Mouse (Mus musculus) neural tube, embryonic 11.5 days (tissue): ENCODE data around the gene March5. TPM values are rescaled to one million over a fixed set of nuclear protein-coding genes. Genes with fewer than 3 reads are reported as not detected.

Experiments used
- ATAC-seq: fragments of 200-750 bp; cut with Nextera tagmentation; 2 replicates; pipeline ENCODE4 v1.8.0; 2017; ENCODE audit warnings: moderate number of reproducible peaks, mild to moderate bottlenecking, moderate TSS enrichment, moderate library complexity; ENCODE audit not compliant: insufficient read depth, low FRiP score, low TSS enrichment
- DNase-seq: peaks from one replicate; pipeline ENCODE4 v3.0.0-alpha.2; 2015; ENCODE audit warnings: low spot score
- H3K27ac ChIP-seq: fragments of 300-500 bp; sonication (generic); 2 replicates; pipeline ENCODE4 v1.5.1; 2014; ENCODE audit warnings: low read depth, mild to moderate bottlenecking, low read length
- H3K27me3 ChIP-seq: fragments of 300-500 bp; sonication (generic); 2 replicates; pipeline ENCODE4 v1.6.1; 2014; ENCODE audit warnings: mild to moderate bottlenecking, low read length, mixed read lengths; ENCODE audit not compliant: control insufficient read depth, insufficient read depth
- H3K36me3 ChIP-seq: fragments of 300-500 bp; sonication (generic); 2 replicates; pipeline ENCODE4 v1.6.1; 2014; ENCODE audit warnings: mild to moderate bottlenecking, low read length, moderate library complexity, mixed read lengths; ENCODE audit not compliant: control insufficient read depth, insufficient read depth
- H3K4me1 ChIP-seq: fragments of 300-500 bp; sonication (generic); 2 replicates; pipeline ENCODE4 v1.6.1; 2014; ENCODE audit warnings: low read length, mixed read lengths; ENCODE audit not compliant: control insufficient read depth, insufficient read depth
- H3K4me2 ChIP-seq: fragments of 300-500 bp; sonication (generic); 2 replicates; pipeline ENCODE4 v1.6.1; 2014; ENCODE audit warnings: low read depth, mild to moderate bottlenecking, moderate library complexity
- H3K4me3 ChIP-seq: fragments of 300-500 bp; sonication (generic); 2 replicates; pipeline ENCODE4 v1.5.1; 2014; ENCODE audit warnings: low read depth, low read length
- H3K9ac ChIP-seq: fragments of 300-500 bp; sonication (generic); 2 replicates; pipeline ENCODE4 v1.6.1; 2014; ENCODE audit warnings: mild to moderate bottlenecking, low read length
- H3K9me3 ChIP-seq: fragments of 300-500 bp; sonication (generic); 2 replicates; pipeline ENCODE4 v1.6.1; 2016; ENCODE audit warnings: low read length; ENCODE audit not compliant: control insufficient read depth
- WGBS: fragments of 180-500 bp; shearing (Covaris S2); extraction: QIAGEN DNeasy Blood & Tissue Kit; methylation state at CpG from one replicate; pipeline ENCODE4 v1.1.7; 2014; 5-methylcytosine and 5-hydroxymethylcytosine counted together
- polyA plus RNA-seq: library from polyadenylated mRNA; unstranded; fragments of >200 nt; fragmentation: Nextera tagmentation; extraction: Ambion mirVana; gene quantifications from 2 replicates; pipeline ENCODE4 v1.2.1, GENCODE M21; 2014

March5 gene
- polyA plus RNA-seq, 1 experiment from 2014 or later: 142 TPM

- Histone ChIP-seq H3K9me3 (no peaks in the 10 kb centered on the region), H3K4me3 (no peak overlapping the region), H3K27me3 (no peaks in the 10 kb centered on the region), H3K4me2 (no peak overlapping the region), H3K4me1 (no peaks in the 10 kb centered on the region), H3K9ac (no peak overlapping the region), H3K27ac (no peak overlapping the region), H3K36me3 (no peaks in the 10 kb centered on the region)
- 48% methylated on average over 2 of the region's 2 CpGs for WGBS
- no peak for ATAC-seq
- DNase-seq: no peak
Observed at GRCm38 (mm10) chr19:37242707-37243106, 35.4 kb downstream of the March5 start.

- no peaks in the 10 kb centered on the region for H3K36me3 ChIP-seq
- ATAC-seq (no peak), DNase-seq (no peak)
- H3K4me1 ChIP-seq: no peaks in the 10 kb centered on the region
- no peak overlapping the region for H3K4me2 ChIP-seq
- H3K9me3 ChIP-seq: no peaks in the 10 kb centered on the region
- 55% methylated on average over 3 of the region's 3 CpGs for WGBS
- H3K27ac ChIP-seq: no peak overlapping the region
- no peaks in the 10 kb centered on the region for H3K27me3 ChIP-seq
- H3K9ac ChIP-seq: no peak overlapping the region
- H3K4me3 ChIP-seq: no peak overlapping the region
Observed at GRCm38 (mm10) chr19:37246859-37247258, 39.5 kb downstream of the March5 start.

- Histone ChIP-seq H3K36me3 (no peaks in the 10 kb centered on the region), H3K27ac (no peak overlapping the region), H3K9me3 (no peaks in the 10 kb centered on the region), H3K4me2 (no peak overlapping the region), H3K4me3 (no peak overlapping the region), H3K9ac (no peak overlapping the region), H3K27me3 (no peaks in the 10 kb centered on the region), H3K4me1 (no peaks in the 10 kb centered on the region)
- ATAC-seq (no peak), DNase-seq (no peak)
- 73% methylated on average over 3 of the region's 3 CpGs for WGBS
Observed at GRCm38 (mm10) chr19:37248199-37248598, 40.9 kb downstream of the March5 start.

- Histone ChIP-seq H3K9ac (no peak overlapping the region), H3K4me2 (no peak overlapping the region), H3K4me1 (no peaks in the 10 kb centered on the region), H3K9me3 (no peaks in the 10 kb centered on the region), H3K36me3 (no peaks in the 10 kb centered on the region), H3K4me3 (no peak overlapping the region), H3K27ac (no peak overlapping the region), H3K27me3 (no peaks in the 10 kb centered on the region)
- 71% methylated on average over 6 of the region's 6 CpGs for WGBS
- DNase-seq: no peak
- ATAC-seq: no peak
Observed at GRCm38 (mm10) chr19:37252104-37252503, 44.8 kb downstream of the March5 start.

- H3K9me3 ChIP-seq: no peaks in the 10 kb centered on the region
- DNase-seq (no peak), ATAC-seq (no peak)
- H3K36me3 ChIP-seq: no peaks in the 10 kb centered on the region
- H3K4me1 ChIP-seq: no peaks in the 10 kb centered on the region
- no peak overlapping the region for H3K4me3 ChIP-seq
- H3K9ac ChIP-seq: no peak overlapping the region
- no peak overlapping the region for H3K27ac ChIP-seq
- 91% methylated on average over 9 of the region's 9 CpGs for WGBS
- H3K4me2 ChIP-seq: no peak overlapping the region
- H3K27me3 ChIP-seq: no peaks in the 10 kb centered on the region
Observed at GRCm38 (mm10) chr19:37255321-37255720, 48.0 kb downstream of the March5 start.

GRCm38 (mm10) chr19:37262389-37262788 lies 55.0 kb downstream of the March5 start:
- Histone ChIP-seq H3K4me2 (no peak overlapping the region), H3K36me3 (no peaks in the 10 kb centered on the region), H3K27ac (no peak overlapping the region), H3K4me3 (no peak overlapping the region), H3K9ac (no peak overlapping the region), H3K4me1 (no peaks in the 10 kb centered on the region), H3K27me3 (no peaks in the 10 kb centered on the region), H3K9me3 (no peaks in the 10 kb centered on the region)
- WGBS: 62% methylated on average over 4 of the region's 4 CpGs
- no peak for DNase-seq
- ATAC-seq: no peak

- Histone ChIP-seq H3K4me2 (no peak overlapping the region), H3K4me1 (no peaks in the 10 kb centered on the region), H3K4me3 (no peak overlapping the region), H3K27me3 (no peaks in the 10 kb centered on the region), H3K36me3 (no peaks in the 10 kb centered on the region; the same call in 1 of the 2 replicates), H3K9ac (no peak overlapping the region), H3K27ac (no peak overlapping the region), H3K9me3 (no peaks in the 10 kb centered on the region)
- DNase-seq: no peak
- ATAC-seq: no peak
- 65% methylated on average over 8 of the region's 8 CpGs for WGBS
Observed at GRCm38 (mm10) chr19:37263566-37263942, 56.2 kb downstream of the March5 start.

- DNase-seq: peak; percentile 32
- Histone ChIP-seq H3K4me3 (no peak overlapping the region), H3K27ac (no peak overlapping the region), H3K36me3 (no peaks in the 10 kb centered on the region; the same call in 1 of the 2 replicates), H3K9ac (no peak overlapping the region), H3K4me1 (no peaks in the 10 kb centered on the region), H3K9me3 (no peaks in the 10 kb centered on the region), H3K27me3 (no peaks in the 10 kb centered on the region), H3K4me2 (no peak overlapping the region)
- 67% methylated on average over 23 of the region's 23 CpGs for WGBS
- peak; percentile 46; the same call in 1 of the 2 replicates for ATAC-seq
Observed at GRCm38 (mm10) chr19:37263943-37264897, 56.9 kb downstream of the March5 start.
